Mouse (Mus musculus) liver, adult 2 months (tissue): ENCODE measurements around the gene Fam189a2. TPM values are rescaled to one million over a fixed set of nuclear protein-coding genes. Genes with fewer than 3 reads are reported as not detected.

Experiments used
- DNase-seq: peaks from one replicate; pipeline ENCODE4 v3.0.0-alpha.2; 2011; ENCODE audit warnings: low read depth, low spot score; ENCODE audit errors: extremely low read depth
- H3K27ac ChIP-seq: fragments of 200-500 bp; replicated peaks from 2 replicates; pipeline ENCODE4 v1.5.1; 2012; ENCODE audit warnings: low read depth, mild to moderate bottlenecking, control low read depth, inconsistent platforms, low read length; ENCODE audit not compliant: insufficient read depth
- H3K27me3 ChIP-seq: fragments of 200-500 bp; 2 replicates; pipeline ENCODE4 v1.6.1; 2012; ENCODE audit warnings: mild to moderate bottlenecking, moderate library complexity, low read length, inconsistent platforms; ENCODE audit not compliant: control insufficient read depth, insufficient read depth
- H3K36me3 ChIP-seq: fragments of 200-500 bp; 2 replicates; pipeline ENCODE4 v1.6.1; 2012; ENCODE audit warnings: low read length, inconsistent platforms; ENCODE audit not compliant: control insufficient read depth, insufficient read depth
- H3K4me1 ChIP-seq: fragments of 200-500 bp; 2 replicates; pipeline ENCODE4 v1.6.1; 2011; ENCODE audit warnings: low read length; ENCODE audit not compliant: control insufficient read depth, insufficient read depth
- H3K4me3 ChIP-seq: fragments of 200-500 bp; 2 replicates; pipeline ENCODE4 v1.5.1; 2011; ENCODE audit warnings: low read depth, mild to moderate bottlenecking, control low read depth, low read length, moderate library complexity; ENCODE audit not compliant: insufficient read depth
- H3K79me2 ChIP-seq: fragments of 200-500 bp; 2 replicates; pipeline ENCODE4 v1.6.1; 2012; ENCODE audit warnings: inconsistent platforms, mild to moderate bottlenecking, low read length, moderate library complexity; ENCODE audit not compliant: control insufficient read depth, insufficient read depth
- H3K9ac ChIP-seq: fragments of 200-500 bp; 2 replicates; pipeline ENCODE4 v1.6.1; 2012; ENCODE audit warnings: low read depth, mild to moderate bottlenecking, control low read depth, inconsistent platforms, low read length
- CTCF ChIP-seq: fragments of 200-500 bp; IDR thresholded peaks from 2 replicates; pipeline ENCODE4 v1.5.1; 2011; ENCODE audit warnings: low read depth, low read length, control low read depth
- POLR2A ChIP-seq: fragments of 200-500 bp; IDR thresholded peaks from 2 replicates; pipeline ENCODE4 v1.6.1; 2011; ENCODE audit warnings: low read length, control low read depth; ENCODE audit not compliant: insufficient read depth; ENCODE audit errors: extremely low read depth
- WGBS: fragments of 180-500 bp; shearing (Covaris S2); methylation state at CpG from one replicate; pipeline ENCODE4 v1.1.7; 2018; 5-methylcytosine and 5-hydroxymethylcytosine counted together
- polyA plus RNA-seq: library from polyadenylated mRNA; depleted of rRNA; stranded (reverse); fragments of >200 nt; gene quantifications from 2 replicates; pipeline ENCODE4 v1.2.3, GENCODE M21; 2012
- total RNA-seq: library from RNA; depleted of rRNA; stranded (reverse); fragments of >200 nt; gene quantifications from 2 replicates; pipeline ENCODE4 v1.2.3, GENCODE M21; 2014

Fam189a2 gene
- total and polyA plus RNA-seq, 2 experiments: 0.73 to 0.74 TPM

GRCm38 (mm10) chr19:24007638-24008360 is 23.0 kb downstream of the Fam189a2 start:
- Histone ChIP-seq H3K9ac (no peak overlapping the region), H3K36me3 (no peaks in the 10 kb centered on the region), H3K79me2 (no peaks in the 10 kb centered on the region), H3K4me3 (no peak overlapping the region), H3K27me3 (no peaks in the 10 kb centered on the region), H3K4me1 (no peaks in the 10 kb centered on the region), H3K27ac (no peak overlapping the region)
- TF ChIP-seq POLR2A: no peak
- no peak for DNase-seq
- WGBS: 60% methylated on average over 4 of the region's 4 CpGs

DNA sequence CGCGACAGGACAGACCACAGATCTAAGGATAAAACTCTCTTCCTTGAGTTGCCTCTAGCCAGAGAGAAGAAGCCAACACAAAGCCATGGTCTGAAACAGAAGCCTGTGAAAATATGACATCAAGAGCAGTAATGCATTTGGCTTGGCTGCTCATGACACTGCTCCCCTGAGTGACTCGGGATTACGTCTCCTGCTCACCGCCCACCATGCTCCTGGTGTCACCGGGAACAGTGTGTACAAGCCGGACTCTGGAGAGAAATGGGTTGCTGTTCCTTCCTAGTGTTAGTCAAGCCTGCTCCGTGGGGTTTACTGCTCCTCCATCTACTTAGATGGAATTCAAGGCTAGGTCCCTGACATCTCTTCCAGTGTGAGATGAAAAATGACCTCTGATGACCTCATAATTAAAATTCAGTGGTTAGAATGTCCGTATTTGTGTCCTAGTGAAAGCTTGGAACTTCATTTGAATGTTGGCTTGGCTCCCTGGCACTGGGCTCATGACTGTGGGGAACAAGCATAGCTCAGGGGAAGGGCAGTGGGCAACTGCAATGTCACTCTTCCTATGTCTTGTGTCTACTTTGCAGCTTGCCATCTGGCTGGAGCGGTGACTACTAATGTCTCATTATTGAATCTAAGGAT is 23.7 kb downstream of the Fam189a2 start:
- H3K79me2 ChIP-seq: no peaks in the 10 kb centered on the region
- no peak overlapping the region for H3K4me3 ChIP-seq
- H3K36me3 ChIP-seq: no peaks in the 10 kb centered on the region
- no peak overlapping the region for H3K27ac ChIP-seq
- H3K9ac ChIP-seq: no peak overlapping the region
- DNase-seq: no peak
- no peaks in the 10 kb centered on the region for H3K27me3 ChIP-seq
- no peaks in the 10 kb centered on the region for H3K4me1 ChIP-seq
- 89% methylated on average over 10 of the region's 10 CpGs for WGBS
- TF ChIP-seq POLR2A: no peak
- TF ChIP-seq CTCF: no peak

DNA sequence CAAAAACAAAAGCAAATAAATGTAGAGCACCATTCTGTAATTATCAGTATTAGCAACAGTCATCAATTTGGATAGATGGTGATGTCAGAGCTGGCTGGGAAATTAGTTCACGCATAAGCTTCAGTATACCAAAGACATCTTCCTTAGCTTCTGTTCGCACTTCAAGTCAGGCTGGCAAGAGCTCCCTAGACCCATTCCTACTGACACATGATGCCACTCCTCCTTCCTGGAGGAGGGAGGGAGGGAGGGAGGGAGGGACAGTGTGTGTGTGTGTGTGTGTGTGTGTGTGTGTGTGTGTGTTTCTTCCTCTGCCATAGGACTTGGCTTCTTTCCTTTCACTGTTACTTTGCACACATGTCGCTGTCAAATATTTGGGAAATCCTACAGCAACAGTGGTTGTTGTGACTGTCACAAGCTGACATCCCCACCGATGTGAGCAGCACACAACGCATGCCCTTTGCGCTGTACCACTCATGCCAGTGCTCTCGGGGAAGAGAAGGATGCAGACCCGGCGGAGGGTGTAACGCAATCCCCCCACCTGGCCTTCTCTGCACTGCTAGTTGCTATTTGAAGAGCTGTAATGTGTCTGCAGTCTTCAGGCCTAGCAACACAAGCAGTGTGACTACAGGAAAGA is 34.9 kb downstream of the Fam189a2 start:
- Histone ChIP-seq H3K4me3 (no peak overlapping the region), H3K9ac (no peak overlapping the region), H3K36me3 (no peaks in the 10 kb centered on the region), H3K4me1 (no peaks in the 10 kb centered on the region), H3K79me2 (no peaks in the 10 kb centered on the region), H3K27me3 (no peaks in the 10 kb centered on the region), H3K27ac (no peak overlapping the region)
- no peak for DNase-seq
- WGBS: 82% methylated on average over 10 of the region's 10 CpGs
- no peak for TF ChIP-seq POLR2A
- no peak for TF ChIP-seq CTCF

DNA sequence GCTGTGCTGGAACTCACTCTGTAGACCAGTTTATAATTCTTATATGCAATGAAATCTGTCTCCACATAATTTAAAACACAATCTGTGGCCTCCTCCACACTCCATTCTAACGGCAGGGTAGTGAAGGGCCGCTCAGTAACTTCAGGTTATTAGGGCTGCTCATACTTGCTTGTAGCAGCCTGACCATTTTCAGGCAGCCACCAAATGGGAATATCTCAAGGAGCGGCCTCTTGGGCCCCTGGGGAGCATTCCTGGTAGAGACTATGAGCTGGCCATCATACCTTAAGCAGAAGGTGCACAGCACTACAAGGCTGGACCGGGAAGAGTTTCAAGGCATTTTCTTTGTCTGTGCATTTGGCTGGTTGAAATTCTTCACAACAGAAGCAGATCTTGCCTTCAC is 42.7 kb downstream of the Fam189a2 start:
- no peak overlapping the region for H3K27ac ChIP-seq
- 92% methylated on average over 4 of the region's 4 CpGs for WGBS
- DNase-seq: no peak
- H3K4me3 ChIP-seq: no peak overlapping the region
- no peak for TF ChIP-seq POLR2A
- TF ChIP-seq CTCF: no peak
- no peak overlapping the region for H3K9ac ChIP-seq
- H3K79me2 ChIP-seq: no peaks in the 10 kb centered on the region
- no peaks in the 10 kb centered on the region for H3K27me3 ChIP-seq
- no peaks in the 10 kb centered on the region for H3K4me1 ChIP-seq
- no peaks in the 10 kb centered on the region for H3K36me3 ChIP-seq

- H3K9ac ChIP-seq: no peak overlapping the region
- 38% methylated on average over 2 of the region's 2 CpGs for WGBS
- no peaks in the 10 kb centered on the region for H3K36me3 ChIP-seq
- H3K27ac ChIP-seq: no peak overlapping the region
- no peak overlapping the region for H3K4me3 ChIP-seq
- H3K79me2 ChIP-seq: no peaks in the 10 kb centered on the region
- no peak for DNase-seq
- H3K27me3 ChIP-seq: no peaks in the 10 kb centered on the region
- TF ChIP-seq POLR2A (no peak), CTCF (no peak)
- H3K4me1 ChIP-seq: no peaks in the 10 kb centered on the region
These were observed 43.5 kb downstream of the Fam189a2 start for GRCm38 (mm10) chr19:23987291-23987690.

DNA sequence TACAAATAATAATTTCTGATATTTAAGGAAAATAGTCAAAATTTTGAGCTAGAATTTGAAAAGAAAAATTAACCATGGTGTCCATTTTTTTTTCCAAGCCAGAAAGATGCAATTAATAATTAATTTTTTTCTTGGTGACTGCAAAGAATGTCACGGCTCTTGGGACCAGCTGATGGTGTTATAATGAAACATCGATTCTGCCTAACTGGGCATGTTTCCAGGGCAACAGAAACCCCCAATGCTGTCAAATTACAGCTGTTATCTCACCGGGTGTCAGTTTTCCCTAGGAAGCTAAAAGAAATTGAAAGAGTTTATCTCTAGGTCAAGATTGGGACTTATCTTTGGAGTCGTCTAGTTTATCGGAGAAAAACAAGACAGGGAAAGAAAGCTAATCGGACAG is 46.6 kb downstream of the Fam189a2 start:
- Histone ChIP-seq H3K27ac (no peak overlapping the region), H3K9ac (no peak overlapping the region)
- WGBS: 45% methylated on average over 6 of the region's 6 CpGs

More for the DNA sequence above, 46.6 kb downstream of the Fam189a2 start:
- no peaks in the 10 kb centered on the region for H3K36me3 ChIP-seq
- TF ChIP-seq POLR2A (no peak), CTCF (no peak)
- H3K4me1 ChIP-seq: no peaks in the 10 kb centered on the region
- H3K4me3 ChIP-seq: no peak overlapping the region
- no peak for DNase-seq
- no peaks in the 10 kb centered on the region for H3K27me3 ChIP-seq
- no peaks in the 10 kb centered on the region for H3K79me2 ChIP-seq
